ENCODE assay signal across 27 mouse cellular contexts in genomic region chr3:129390506-129390905, GRCm38 (mm10). TPM values are rescaled to one million over a fixed set of nuclear protein-coding genes. Genes with fewer than 3 reads are reported as not detected.
DNase-seq lines count a peak whose midpoint lies in the region; ATAC-seq lines count a peak whose summit lies in the region.
"Had no signal": no experiment of that assay in that cellular context is flagged by ENCODE, and none has a peak within 500 bp of the region (broad histone marks: within the 10 kb centered on the region; RNA-seq: fewer than 3 reads in every experiment).

No protein-coding gene starts in this region.

- ATAC-seq in forebrain, embryonic 15.5 days (replicated peaks) = 0 out of 2 replicates have a peak, but pooled peaks have one; percentile 51
- ATAC-seq in forebrain, embryonic 13.5 days = no peak
- ATAC-seq in hindbrain, embryonic 16.5 days = peak; percentile 45; the same call in 1 of the 2 replicates
- no peak for ATAC-seq in midbrain, embryonic 11.5 days (ENCODE audit: low FRiP score)
- ATAC-seq in midbrain, embryonic 13.5 days = no peak
- ATAC-seq: hindbrain, postnatal 0 days; intestine, embryonic 16.5 days had no signal

- no peak overlapping the region for H3K27ac ChIP-seq in forebrain, embryonic 15.5 days (replicated peaks)
- H3K27ac ChIP-seq in forebrain, embryonic 13.5 days = no peak overlapping the region
- no peak overlapping the region for H3K27ac ChIP-seq in hindbrain, embryonic 16.5 days (ENCODE audit: low read depth, low read length)
- H3K27ac ChIP-seq in hindbrain, embryonic 10.5 days = no peak overlapping the region
- H3K27ac ChIP-seq in midbrain, embryonic 11.5 days (ENCODE audit: low read depth, low read length) = no peak overlapping the region
- no peak overlapping the region for H3K27ac ChIP-seq in midbrain, embryonic 13.5 days
- H3K27ac ChIP-seq: gastrocnemius, adult 2 months; heart, adult 2 months; heart, embryonic 13.5 days; hindbrain, postnatal 0 days; limb, embryonic 13.5 days; lung, embryonic 15.5 days; midbrain, embryonic 10.5 days; neural tube, embryonic 12.5 days had no signal

- DNase-seq in hindbrain, embryonic 10.5 days (ENCODE audit: low spot score) = no peak
- peak; percentile 39 for DNase-seq in midbrain, embryonic 11.5 days (ENCODE audit: low spot score, missing footprints)
- no peak for DNase-seq in kidney, postnatal 10 days
- DNase-seq: adrenal gland, adult 8-10 months; cerebellum, adult 11-12 months; cerebellum, postnatal 36 days; gastrocnemius, adult 2 months; gastrocnemius, postnatal 36 days; heart, adult 2 months; heart, postnatal 10 days; kidney, adult 9 months; kidney, postnatal 14 days; thymus, postnatal 4 days had no signal

- H3K9ac ChIP-seq in forebrain, embryonic 15.5 days (replicated peaks) = no peak overlapping the region
- H3K9ac ChIP-seq in forebrain, embryonic 13.5 days = no peak overlapping the region
- H3K9ac ChIP-seq in hindbrain, embryonic 16.5 days (ENCODE audit: low read depth, low read length) = no peak overlapping the region
- no peak overlapping the region for H3K9ac ChIP-seq in midbrain, embryonic 11.5 days (ENCODE audit: low read length)
- H3K9ac ChIP-seq in midbrain, embryonic 13.5 days (replicated peaks) = no peak overlapping the region
- H3K9ac ChIP-seq: heart, embryonic 13.5 days; limb, embryonic 13.5 days; lung, embryonic 15.5 days; neural tube, embryonic 12.5 days had no signal

- H3K27me3 ChIP-seq in forebrain, embryonic 15.5 days = no peaks in the 10 kb centered on the region
- no peaks in the 10 kb centered on the region for H3K27me3 ChIP-seq in forebrain, embryonic 13.5 days
- H3K27me3 ChIP-seq in hindbrain, embryonic 16.5 days (replicated peaks; ENCODE audit: control insufficient read depth, insufficient read depth, low read length) = no peaks in the 10 kb centered on the region
- no peaks in the 10 kb centered on the region for H3K27me3 ChIP-seq in hindbrain, embryonic 10.5 days (ENCODE audit: insufficient read depth, poor library complexity, severe bottlenecking)
- no peaks in the 10 kb centered on the region for H3K27me3 ChIP-seq in midbrain, embryonic 11.5 days (ENCODE audit: control insufficient read depth, insufficient read depth, low read length)
- no peaks in the 10 kb centered on the region for H3K27me3 ChIP-seq in midbrain, embryonic 13.5 days
- H3K27me3 ChIP-seq: heart, embryonic 13.5 days; limb, embryonic 13.5 days; lung, embryonic 15.5 days; neural tube, embryonic 12.5 days had no signal

- peaks cover 8% of the 10 kb centered on the region; the same call in 1 of the 2 replicates for H3K4me1 ChIP-seq in forebrain, embryonic 15.5 days
- H3K4me1 ChIP-seq in forebrain, embryonic 13.5 days = 0 out of 2 replicates have a peak, but pooled peaks cover 7% of the 10 kb centered on the region
- no peaks in the 10 kb centered on the region for H3K4me1 ChIP-seq in hindbrain, embryonic 16.5 days (ENCODE audit: control insufficient read depth, insufficient read depth, low read depth, low read length)
- H3K4me1 ChIP-seq in hindbrain, embryonic 10.5 days (replicated peaks) = peaks cover 21% of the 10 kb centered on the region
- H3K4me1 ChIP-seq in midbrain, embryonic 11.5 days (ENCODE audit: control insufficient read depth, insufficient read depth, low read length) = no peaks in the 10 kb centered on the region
- no peaks in the 10 kb centered on the region for H3K4me1 ChIP-seq in midbrain, embryonic 13.5 days (replicated peaks)
- H3K4me1 ChIP-seq: neural tube, embryonic 12.5 days had no signal

- 91% methylated on average over 11 of the region's 11 CpGs for WGBS in forebrain, embryonic 15.5 days
- WGBS in forebrain, embryonic 13.5 days = 92% methylated on average over 4 of the region's 11 CpGs
- 89% methylated on average over 11 of the region's 11 CpGs for WGBS in hindbrain, embryonic 16.5 days
- 94% methylated on average over 11 of the region's 11 CpGs for WGBS in hindbrain, embryonic 10.5 days
- 93% methylated on average over 11 of the region's 11 CpGs for WGBS in midbrain, embryonic 11.5 days
- 93% methylated on average over 11 of the region's 11 CpGs for WGBS in midbrain, embryonic 13.5 days

- H3K9me3 ChIP-seq in forebrain, embryonic 15.5 days = no peaks in the 10 kb centered on the region
- peaks cover 6% of the 10 kb centered on the region for H3K9me3 ChIP-seq in forebrain, embryonic 13.5 days (replicated peaks)
- no peaks in the 10 kb centered on the region for H3K9me3 ChIP-seq in hindbrain, embryonic 16.5 days (ENCODE audit: control insufficient read depth, low read length)
- H3K9me3 ChIP-seq in hindbrain, embryonic 10.5 days = peaks cover 3% of the 10 kb centered on the region; the same call in 1 of the 2 replicates
- no peaks in the 10 kb centered on the region for H3K9me3 ChIP-seq in midbrain, embryonic 11.5 days (ENCODE audit: control insufficient read depth, low read length)
- peaks cover 6% of the 10 kb centered on the region; the same call in 1 of the 2 replicates for H3K9me3 ChIP-seq in midbrain, embryonic 13.5 days
- H3K9me3 ChIP-seq: lung, embryonic 15.5 days; neural tube, embryonic 12.5 days had no signal

- no peaks in the 10 kb centered on the region for H3K36me3 ChIP-seq in forebrain, embryonic 15.5 days
- no peaks in the 10 kb centered on the region for H3K36me3 ChIP-seq in forebrain, embryonic 13.5 days (ENCODE audit: poor library complexity, severe bottlenecking)
- no peaks in the 10 kb centered on the region for H3K36me3 ChIP-seq in hindbrain, embryonic 16.5 days (ENCODE audit: control insufficient read depth, insufficient read depth, low read length)
- H3K36me3 ChIP-seq in hindbrain, embryonic 10.5 days = no peaks in the 10 kb centered on the region
- no peaks in the 10 kb centered on the region for H3K36me3 ChIP-seq in midbrain, embryonic 11.5 days (ENCODE audit: control insufficient read depth, insufficient read depth, low read length)
- H3K36me3 ChIP-seq in midbrain, embryonic 13.5 days = no peaks in the 10 kb centered on the region
- H3K36me3 ChIP-seq: G1E; heart, embryonic 13.5 days; limb, embryonic 13.5 days; lung, embryonic 15.5 days; midbrain, embryonic 10.5 days; neural tube, embryonic 12.5 days had no signal

- no peak overlapping the region for H3K4me2 ChIP-seq in forebrain, embryonic 15.5 days (replicated peaks)
- no peak overlapping the region for H3K4me2 ChIP-seq in forebrain, embryonic 13.5 days
- no peak overlapping the region for H3K4me2 ChIP-seq in hindbrain, embryonic 16.5 days (ENCODE audit: low read length)
- no peak overlapping the region for H3K4me2 ChIP-seq in midbrain, embryonic 11.5 days
- no peak overlapping the region for H3K4me2 ChIP-seq in midbrain, embryonic 13.5 days (replicated peaks)
- H3K4me2 ChIP-seq: heart, embryonic 13.5 days; limb, embryonic 13.5 days; liver, embryonic 11.5 days; lung, embryonic 15.5 days; neural tube, embryonic 12.5 days had no signal

- H3K4me3 ChIP-seq in forebrain, embryonic 15.5 days = no peak overlapping the region
- H3K4me3 ChIP-seq in forebrain, embryonic 13.5 days = no peak overlapping the region
- H3K4me3 ChIP-seq in hindbrain, embryonic 16.5 days (ENCODE audit: low read length) = no peak overlapping the region
- H3K4me3 ChIP-seq in hindbrain, embryonic 10.5 days = no peak overlapping the region
- H3K4me3 ChIP-seq in midbrain, embryonic 11.5 days (ENCODE audit: low read depth, low read length) = no peak overlapping the region
- H3K4me3 ChIP-seq in midbrain, embryonic 13.5 days (replicated peaks) = no peak overlapping the region
- H3K4me3 ChIP-seq: gastrocnemius, adult 2 months; heart, adult 2 months; heart, embryonic 13.5 days; limb, embryonic 13.5 days; lung, embryonic 15.5 days; midbrain, embryonic 10.5 days; myocyte; neural tube, embryonic 12.5 days had no signal

RNA-seq across cellular contexts. Expression of gene Enpep, which starts 58.0 kb away (rescaled TPM):
- polyA plus RNA-seq in forebrain, embryonic 15.5 days (2015; fragmentation: Nextera tagmentation; extraction: Ambion mirVana) = 1.5 and 1.6 TPM in 2 replicates
- polyA plus RNA-seq in forebrain, embryonic 13.5 days (2015; fragmentation: Nextera tagmentation; extraction: Ambion mirVana) = 0.29 and 0.43 TPM in 2 replicates
- polyA plus RNA-seq in hindbrain, embryonic 16.5 days (2015; fragmentation: Nextera tagmentation; extraction: Ambion mirVana) = 2.4 and 3.2 TPM in 2 replicates
- 0.08 TPM in 1 of 2 replicates, not detected in the other for polyA plus RNA-seq in hindbrain, embryonic 10.5 days (2016; fragmentation: Nextera tagmentation; extraction: Ambion mirVana)
- polyA plus RNA-seq in midbrain, embryonic 11.5 days (2014; fragmentation: Nextera tagmentation; extraction: Ambion mirVana) = 0.15 TPM in 1 of 2 replicates, not detected in the other
- polyA plus RNA-seq in midbrain, embryonic 13.5 days (2015; fragmentation: Nextera tagmentation; extraction: Ambion mirVana) = 0.77 and 0.79 TPM in 2 replicates
- polyA plus RNA-seq: G1E had no signal

Comparison
In these comparisons a context has a peak if more than half of its experiments do, and no peak if none do; other contexts are left out.
1. ATAC-seq: peak in forebrain, embryonic 15.5 days (single experiment) and hindbrain, embryonic 16.5 days (single experiment); none in forebrain, embryonic 13.5 days (single experiment), midbrain, embryonic 11.5 days (single experiment) and midbrain, embryonic 13.5 days (single experiment).